Comparison of ENCODE assay signal across 23 mouse cellular contexts in genomic region chr10:86763672-86764071, GRCm38 (mm10). TPM values are rescaled to one million over a fixed set of nuclear protein-coding genes. Genes with fewer than 3 reads are reported as not detected.
DNase-seq lines count a peak whose midpoint lies in the region; TF ChIP-seq lines count a peak whose summit lies in the region.
"Had no signal": no experiment of that assay in that cellular context is flagged by ENCODE, and none has a peak within 500 bp of the region (broad histone marks: within the 10 kb centered on the region; RNA-seq: fewer than 3 reads in every experiment).

Gene Gm49358, plus strand, starts transcription at chr10:86763972.

- intact Hi-C loops in gastrocnemius, postnatal 14 days (cut with DNase I; ENCODE audit: low total_unique reads), result no loop called here

- no peak for DNase-seq in adrenal gland, adult 8-10 months
- DNase-seq in adrenal gland, postnatal 10 days, result no peak
- DNase-seq in layer of hippocampus, adult 18-20 months (ENCODE audit: low spot score in 2 of 2), result no peak
- DNase-seq in layer of hippocampus, adult 11-12 months (ENCODE audit: low spot score), result no peak
- no peak for DNase-seq in gastrocnemius, postnatal 14 days
- no peak for DNase-seq in layer of hippocampus, postnatal 25 days (ENCODE audit: extremely low spot score in 1 of 2, low spot score in 1 of 2)
- no peak for DNase-seq in cerebellum, adult 2 months
- DNase-seq in cerebellum, postnatal 36 days, result no peak
- DNase-seq: cerebellum, adult 9-11 months; liver, embryonic 13.5 days; midbrain, embryonic 14.5 days; right cerebral cortex, postnatal 25 days had no signal

- WGBS in cerebellum, adult 2 months, result 86% methylated on average over 5 of the region's 5 CpGs

- H3K4me1 ChIP-seq in cerebellum, adult 2 months (ENCODE audit: control insufficient read depth, insufficient read depth, low read length), result no peaks in the 10 kb centered on the region
- H3K4me1 ChIP-seq: forebrain, embryonic 12.5 days; heart, embryonic 15.5 days; intestine, embryonic 15.5 days; liver, embryonic 13.5 days had no signal

- no peak for TF ChIP-seq POLR2A in cerebellum, adult 2 months (IDR thresholded peaks at IDR 0.05; ENCODE audit: borderline replicate concordance, insufficient read depth, low read length)

- no peak within 1 kb of the TSS for H3K27ac ChIP-seq in cerebellum, adult 2 months (ENCODE audit: insufficient read depth, low read length)
- H3K27ac ChIP-seq: forebrain, embryonic 12.5 days; heart, embryonic 15.5 days; intestine, embryonic 15.5 days; liver, embryonic 13.5 days had no signal

- no peaks in the 10 kb centered on the region for H3K27me3 ChIP-seq in cerebellum, adult 2 months (ENCODE audit: control insufficient read depth, insufficient read depth, low read length)
- H3K27me3 ChIP-seq: CH12.LX; forebrain, embryonic 12.5 days; heart, embryonic 15.5 days; intestine, embryonic 15.5 days; liver, embryonic 13.5 days; neural tube, embryonic 15.5 days had no signal

- no peak within 1 kb of the TSS for H3K4me3 ChIP-seq in cerebellum, adult 2 months (replicated peaks; ENCODE audit: insufficient read depth, low read depth, low read length)
- H3K4me3 ChIP-seq: forebrain, embryonic 12.5 days; heart, embryonic 15.5 days; intestine, embryonic 15.5 days; liver, embryonic 13.5 days; myocyte; neural tube, embryonic 15.5 days had no signal

- no peak for TF ChIP-seq CTCF in cerebellum, adult 2 months (IDR thresholded peaks at IDR 0.05; ENCODE audit: borderline replicate concordance, insufficient read depth, low read depth, low read length)

RNA-seq across cellular contexts. Expression of gene Gm49358, which starts in this region (rescaled TPM):
- total RNA-seq in adrenal gland, adult 8-10 months (2022), result 10 to 100 TPM in 3 of 4 experiments, 1 to 10 TPM in 1; 6.1 to 31.4 (median 18.2) TPM
- 1 to 10 TPM; 7.5 to 7.8 TPM for total RNA-seq in adrenal gland, postnatal 10 days (2021)
- 10 to 100 TPM; 29.2 to 41.2 TPM for total RNA-seq in layer of hippocampus, adult 18-20 months (2021)
- 10 to 100 TPM; 12.2 to 18.4 TPM for total RNA-seq in gastrocnemius, postnatal 14 days (2021)
- total RNA-seq in layer of hippocampus, postnatal 25 days (2021), result 10 to 100 TPM; 33.8 to 43.0 TPM
- not detected in 2 replicates for polyA plus RNA-seq in cerebellum, adult 2 months (2012; rRNA removed)
- polyA plus RNA-seq: forebrain, embryonic 12.5 days; heart, embryonic 15.5 days; intestine, embryonic 15.5 days; kidney, embryonic 16.5 days; limb, embryonic 11.5 days; liver, embryonic 13.5 days; lung, embryonic 16.5 days; myocyte; neural tube, embryonic 15.5 days; stomach, embryonic 16.5 days; thymus, postnatal 0 days had no signal
